Mouse (Mus musculus): ENCODE data around the gene Gm8271.
"Not testable (repeated sequence)": the region's sequence is repeated elsewhere in the genome, so short reads cannot be mapped to it uniquely, and the experiment has no call there.

Gene Gm8271

DNA sequence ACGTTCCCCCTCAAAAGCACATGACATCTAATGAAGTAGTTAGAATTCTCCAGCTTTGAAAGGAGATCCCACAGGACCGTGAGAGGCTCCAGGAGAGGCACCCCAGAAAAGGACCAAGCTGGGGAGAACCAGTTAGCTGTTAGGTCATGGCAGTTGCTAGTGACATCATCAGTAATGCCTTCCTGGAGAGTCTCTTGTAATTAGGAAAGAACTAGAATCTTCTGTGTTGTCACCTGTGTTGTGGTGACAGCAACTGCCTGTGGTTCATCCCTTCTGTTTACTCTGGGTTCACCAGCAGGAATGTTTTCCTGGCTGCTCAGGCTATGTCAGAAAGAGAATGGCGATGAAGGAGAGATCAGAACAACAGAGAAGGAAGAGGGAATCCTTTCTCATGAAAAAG is at the start of gene Gm8271:
Gm8271 (plus strand) TSS at position 301 of the 400 bp plus-strand sequence.
- H3K36me3 ChIP-seq (ENCODE audit: control insufficient read depth, insufficient read depth, low read length, poor library complexity, severe bottlenecking); DNase-seq (ENCODE audit: low read depth, low spot score); H3K27me3 ChIP-seq (ENCODE audit: control insufficient read depth, insufficient read depth, low read length, poor library complexity, severe bottlenecking): not testable (repeated sequence)

DNA sequence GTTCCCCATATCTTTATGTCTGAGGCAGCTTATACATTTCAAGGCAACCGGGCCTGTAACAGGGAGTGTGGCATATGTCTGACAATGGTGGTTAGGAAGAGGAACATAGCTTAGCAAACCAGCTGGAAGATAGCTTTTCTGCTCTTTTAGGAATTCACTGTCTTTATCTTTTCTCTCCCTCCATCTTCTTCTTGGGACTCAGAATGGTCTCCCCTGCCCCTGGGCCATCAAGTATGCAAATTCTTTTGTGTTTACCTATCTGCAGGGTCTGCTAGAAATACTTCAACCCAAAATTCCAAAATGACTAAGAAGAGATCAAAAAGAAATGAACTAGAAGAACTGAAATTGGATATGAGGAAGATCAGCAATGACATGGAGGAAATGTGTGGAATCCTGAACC is 21.4 kb upstream of the Gm8271 start, which contains the start of gene Gm3317:
Gm3317 (plus strand) TSS at position 301 of the 400 bp plus-strand sequence.
- not testable (repeated sequence) for H3K36me3 ChIP-seq (ENCODE audit: control insufficient read depth, insufficient read depth, low read length, poor library complexity, severe bottlenecking); H3K27me3 ChIP-seq (ENCODE audit: control insufficient read depth, insufficient read depth, low read length, poor library complexity, severe bottlenecking); DNase-seq (ENCODE audit: low read depth, low spot score)

Measured in splenic B cell, adult 2 months (primary cell).